Mouse (Mus musculus): ENCODE data around the gene H2-DMb2. TPM values are rescaled to one million over a fixed set of nuclear protein-coding genes. Genes with fewer than 3 reads are reported as not detected.
A peak's percentile ranks its signal among the peaks of the same experiment; 100 is the strongest.

The H2-DMb2 gene
- polyA plus RNA-seq, 1 experiment, result not detected

DNA sequence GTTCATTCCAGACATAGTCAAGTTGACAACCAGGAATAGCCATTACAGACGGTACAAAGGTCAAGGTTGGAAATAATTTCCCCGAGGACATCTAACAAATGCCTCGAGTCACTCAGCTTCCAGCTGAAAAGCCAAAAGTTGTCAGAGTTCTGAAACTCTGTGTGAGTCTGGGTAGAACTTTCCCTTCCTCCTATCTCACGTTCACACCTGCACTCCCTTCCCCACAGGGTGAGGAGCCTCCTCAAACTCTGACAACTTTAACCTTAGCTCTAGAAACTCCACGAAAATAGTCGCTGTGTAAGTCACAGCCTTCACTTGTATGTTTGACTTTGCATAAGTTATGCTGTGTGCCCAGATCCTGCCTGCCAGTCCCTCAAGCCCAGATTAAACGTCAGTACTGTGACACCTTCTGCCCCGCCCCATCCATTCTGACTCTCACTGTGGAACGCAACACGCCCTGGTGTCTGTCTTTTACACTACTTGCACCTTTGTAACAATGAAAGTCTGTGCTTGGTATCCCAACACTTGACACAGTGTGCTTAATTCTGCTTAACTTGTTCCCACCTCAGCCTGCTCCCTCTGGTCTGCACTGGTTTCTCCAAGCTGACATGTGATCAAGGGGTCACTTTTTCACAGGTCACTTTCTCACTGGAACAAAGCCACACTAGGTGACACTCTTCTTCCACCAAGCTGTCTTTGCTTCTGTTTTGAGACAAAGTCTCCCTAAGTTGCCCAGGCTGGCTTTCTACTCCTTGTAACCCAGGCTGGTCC lies 44.2 kb upstream of the H2-DMb2 start:
- Histone ChIP-seq H3K4me2 (ENCODE audit: low read depth) (no peak overlapping the region), H3K27me3 (ENCODE audit: control insufficient read depth, insufficient read depth, insufficient read length) (no peaks in the 10 kb centered on the region), H3K79me2 (ENCODE audit: control insufficient read depth, insufficient read depth) (no peaks in the 10 kb centered on the region), H3ac (ENCODE audit: control insufficient read depth, insufficient read length) (no peak overlapping the region), H3K36me3 (ENCODE audit: control insufficient read depth, insufficient read depth) (no peaks in the 10 kb centered on the region), H3K4me3 (no peak overlapping the region)
- TF ChIP-seq E2F4 (IDR thresholded peaks at IDR 0.05; ENCODE audit: insufficient read depth) (no peak), CEBPB (IDR thresholded peaks at IDR 0.05; ENCODE audit: insufficient read depth, poor library complexity, severe bottlenecking) (no peak), MYOD1 (IDR thresholded peaks at IDR 0.05; ENCODE audit: control insufficient read depth in 1 of 3, insufficient read length in 2 of 3, low read depth in 2 of 3) (no peak), MYOG (IDR thresholded peaks at IDR 0.05; ENCODE audit: control insufficient read depth in 1 of 3, insufficient read depth in 1 of 3, insufficient read length in 2 of 3, low read depth in 2 of 3) (no peak), MAX (IDR thresholded peaks at IDR 0.05; ENCODE audit: low read depth) (no peak), REST (IDR thresholded peaks at IDR 0.05; ENCODE audit: insufficient read depth, insufficient read length) (no peak), SRF (IDR thresholded peaks at IDR 0.05; ENCODE audit: control insufficient read depth, insufficient read length, low read depth) (no peak), TCF12 (IDR thresholded peaks at IDR 0.05; ENCODE audit: insufficient read depth, poor library complexity, severe bottlenecking) (no peak), TCF3 (IDR thresholded peaks at IDR 0.05; ENCODE audit: insufficient read length, low read depth) (no peak), POLR2A (IDR thresholded peaks at IDR 0.05; ENCODE audit: insufficient read length, low read depth) (no peak), USF1 (IDR thresholded peaks at IDR 0.05; ENCODE audit: low read depth) (no peak), POLR2AphosphoS2 (IDR thresholded peaks at IDR 0.05; ENCODE audit: insufficient read length, low read depth) (no peak)

DNA sequence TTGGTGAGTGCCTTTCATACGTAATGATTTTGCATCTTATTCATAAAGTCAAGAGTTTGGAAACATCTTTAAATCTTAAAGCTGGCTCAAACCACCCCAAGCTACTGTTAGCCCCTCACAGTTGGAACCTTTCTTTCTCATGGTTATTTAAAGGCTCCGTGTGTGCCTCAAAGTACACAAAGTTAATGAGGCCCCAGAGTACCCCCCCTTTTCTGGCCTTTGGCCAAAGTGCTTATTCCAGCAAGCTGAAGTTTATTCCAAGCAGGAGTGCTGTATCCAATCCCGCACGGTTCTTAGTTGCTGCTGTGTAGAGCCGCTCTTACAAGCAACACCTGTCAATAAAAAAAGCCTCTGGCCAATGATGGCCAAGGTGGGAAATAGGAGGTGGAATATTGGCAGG lies 43.6 kb upstream of the H2-DMb2 start:
- no peaks in the 10 kb centered on the region for H3K36me3 ChIP-seq (ENCODE audit: control insufficient read depth, insufficient read depth)
- H3K79me2 ChIP-seq (ENCODE audit: control insufficient read depth, insufficient read depth), result no peaks in the 10 kb centered on the region
- no peak overlapping the region for H3ac ChIP-seq (ENCODE audit: control insufficient read depth, insufficient read length)
- H3K4me2 ChIP-seq (ENCODE audit: low read depth), result no peak overlapping the region
- no peaks in the 10 kb centered on the region for H3K27me3 ChIP-seq (ENCODE audit: control insufficient read depth, insufficient read depth, insufficient read length)
- H3K4me3 ChIP-seq, result no peak overlapping the region
- TF ChIP-seq REST (IDR thresholded peaks at IDR 0.05; ENCODE audit: insufficient read depth, insufficient read length) (no peak), MAX (IDR thresholded peaks at IDR 0.05; ENCODE audit: low read depth) (no peak), TCF3 (IDR thresholded peaks at IDR 0.05; ENCODE audit: insufficient read length, low read depth) (no peak), POLR2AphosphoS2 (IDR thresholded peaks at IDR 0.05; ENCODE audit: insufficient read length, low read depth) (no peak), POLR2A (IDR thresholded peaks at IDR 0.05; ENCODE audit: insufficient read length, low read depth) (no peak), USF1 (IDR thresholded peaks at IDR 0.05; ENCODE audit: low read depth) (no peak), CEBPB (IDR thresholded peaks at IDR 0.05; ENCODE audit: insufficient read depth, poor library complexity, severe bottlenecking) (no peak), MYOG (IDR thresholded peaks at IDR 0.05; ENCODE audit: control insufficient read depth in 1 of 3, insufficient read depth in 1 of 3, insufficient read length in 2 of 3, low read depth in 2 of 3) (no peak), E2F4 (IDR thresholded peaks at IDR 0.05; ENCODE audit: insufficient read depth) (no peak), SRF (IDR thresholded peaks at IDR 0.05; ENCODE audit: control insufficient read depth, insufficient read length, low read depth) (no peak)

DNA sequence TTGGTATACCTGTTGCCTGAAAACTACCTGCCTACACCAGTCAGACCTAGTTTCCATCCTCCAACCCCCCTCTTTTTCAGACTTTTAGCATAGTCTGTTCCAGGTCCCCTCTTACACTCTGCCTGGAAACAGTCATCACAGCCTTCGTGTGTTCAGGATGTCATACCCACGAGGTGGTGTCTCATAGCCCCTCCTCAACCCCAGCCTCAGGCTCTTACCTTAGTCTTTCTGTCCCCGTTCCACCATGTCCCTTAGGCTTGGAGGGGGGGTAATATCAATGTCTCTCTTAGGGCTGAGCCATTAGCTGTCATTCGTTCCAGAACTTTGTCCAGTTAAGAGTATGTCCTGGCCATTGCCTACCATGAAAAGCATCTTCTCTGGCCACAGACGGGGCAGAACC lies 41.9 kb upstream of the H2-DMb2 start:
- no peak overlapping the region for H3ac ChIP-seq (ENCODE audit: control insufficient read depth, insufficient read length)
- no peak for TF ChIP-seq POLR2AphosphoS2 (IDR thresholded peaks at IDR 0.05; ENCODE audit: insufficient read length, low read depth)
- TF ChIP-seq MYOD1 (IDR thresholded peaks at IDR 0.05; ENCODE audit: control insufficient read depth in 1 of 3, insufficient read length in 2 of 3, low read depth in 2 of 3), result no peak
- TF ChIP-seq E2F4 (IDR thresholded peaks at IDR 0.05; ENCODE audit: insufficient read depth), result no peak
- no peak for TF ChIP-seq TCF3 (IDR thresholded peaks at IDR 0.05; ENCODE audit: insufficient read length, low read depth)
- no peak for TF ChIP-seq USF1 (IDR thresholded peaks at IDR 0.05; ENCODE audit: low read depth)
- no peak for TF ChIP-seq MAX (IDR thresholded peaks at IDR 0.05; ENCODE audit: low read depth)
- no peak for TF ChIP-seq MYOG (IDR thresholded peaks at IDR 0.05; ENCODE audit: control insufficient read depth in 1 of 3, insufficient read depth in 1 of 3, insufficient read length in 2 of 3, low read depth in 2 of 3)
- no peaks in the 10 kb centered on the region for H3K27me3 ChIP-seq (ENCODE audit: control insufficient read depth, insufficient read depth, insufficient read length)
- H3K4me2 ChIP-seq (ENCODE audit: low read depth), result no peak overlapping the region
- H3K79me2 ChIP-seq (ENCODE audit: control insufficient read depth, insufficient read depth), result no peaks in the 10 kb centered on the region
- H3K4me3 ChIP-seq, result no peak overlapping the region
- H3K36me3 ChIP-seq (ENCODE audit: control insufficient read depth, insufficient read depth), result no peaks in the 10 kb centered on the region

DNA sequence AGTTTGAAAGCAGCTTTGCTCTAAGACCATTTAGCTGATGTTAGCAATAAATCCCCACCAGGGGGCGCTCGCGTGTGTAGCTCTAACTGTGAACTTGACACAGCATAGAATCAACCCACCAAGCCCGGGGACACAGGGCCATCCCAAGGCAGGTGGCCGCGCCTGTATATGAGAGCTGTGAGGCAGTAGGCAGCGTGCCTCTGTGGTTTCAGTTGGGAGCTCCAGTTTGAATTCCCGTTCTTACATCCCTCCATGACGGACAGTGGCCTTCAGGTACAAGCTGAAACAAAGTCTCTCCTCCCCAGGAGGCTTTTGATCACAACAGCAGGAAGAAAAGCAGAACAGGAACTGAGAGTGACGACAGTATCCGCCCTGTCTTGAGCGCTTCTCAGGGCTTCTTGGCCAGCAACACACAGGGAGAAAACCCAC lies 41.5 kb upstream of the H2-DMb2 start:
- TF ChIP-seq MAX (IDR thresholded peaks at IDR 0.05; ENCODE audit: low read depth) (no peak), MYOG (IDR thresholded peaks at IDR 0.05; ENCODE audit: control insufficient read depth in 1 of 3, insufficient read depth in 1 of 3, insufficient read length in 2 of 3, low read depth in 2 of 3) (peak in 1 of 3 experiments; percentile 26), SRF (IDR thresholded peaks at IDR 0.05; ENCODE audit: control insufficient read depth, insufficient read length, low read depth) (no peak)
- H3ac ChIP-seq (ENCODE audit: control insufficient read depth, insufficient read length), result no peak overlapping the region
- no peaks in the 10 kb centered on the region for H3K36me3 ChIP-seq (ENCODE audit: control insufficient read depth, insufficient read depth)
- no peaks in the 10 kb centered on the region for H3K79me2 ChIP-seq (ENCODE audit: control insufficient read depth, insufficient read depth)
- no peaks in the 10 kb centered on the region for H3K27me3 ChIP-seq (ENCODE audit: control insufficient read depth, insufficient read depth, insufficient read length)
- H3K4me2 ChIP-seq (ENCODE audit: low read depth), result peak overlapping the region; percentile 65
- no peak overlapping the region for H3K4me3 ChIP-seq

DNA sequence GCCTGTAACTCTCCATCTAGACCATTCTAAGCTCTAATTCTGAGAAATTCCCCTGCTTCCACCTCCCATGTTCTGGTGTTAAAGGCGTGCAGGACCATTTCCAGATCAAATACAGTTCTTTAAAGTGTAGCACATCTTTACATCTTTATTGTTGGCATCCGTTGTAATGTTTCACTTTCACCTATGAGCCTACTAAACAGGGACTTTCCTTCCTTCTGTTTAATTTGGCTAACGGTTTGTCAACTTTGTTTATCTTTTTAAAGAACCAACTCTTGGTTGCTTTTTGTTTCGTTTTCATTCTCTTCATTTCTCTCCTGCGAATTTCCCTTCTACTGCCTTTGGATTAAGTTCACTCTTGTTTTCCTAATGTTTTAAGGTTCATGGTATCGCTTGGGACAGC lies 40.3 kb upstream of the H2-DMb2 start:
- Histone ChIP-seq H3K27me3 (ENCODE audit: control insufficient read depth, insufficient read depth, insufficient read length) (no peaks in the 10 kb centered on the region), H3ac (ENCODE audit: control insufficient read depth, insufficient read length) (no peak overlapping the region), H3K79me2 (ENCODE audit: control insufficient read depth, insufficient read depth) (no peaks in the 10 kb centered on the region), H3K4me2 (ENCODE audit: low read depth) (peak overlapping the region; percentile 30), H3K36me3 (ENCODE audit: control insufficient read depth, insufficient read depth) (no peaks in the 10 kb centered on the region), H3K4me3 (no peak overlapping the region)
- no peak for TF ChIP-seq SRF (IDR thresholded peaks at IDR 0.05; ENCODE audit: control insufficient read depth, insufficient read length, low read depth)
- TF ChIP-seq POLR2AphosphoS2 (IDR thresholded peaks at IDR 0.05; ENCODE audit: insufficient read length, low read depth), result no peak
- no peak for TF ChIP-seq USF1 (IDR thresholded peaks at IDR 0.05; ENCODE audit: low read depth)
- no peak for TF ChIP-seq MAX (IDR thresholded peaks at IDR 0.05; ENCODE audit: low read depth)
- no peak for TF ChIP-seq REST (IDR thresholded peaks at IDR 0.05; ENCODE audit: insufficient read depth, insufficient read length)
- no peak for TF ChIP-seq TCF3 (IDR thresholded peaks at IDR 0.05; ENCODE audit: insufficient read length, low read depth)
- no peak for TF ChIP-seq POLR2A (IDR thresholded peaks at IDR 0.05; ENCODE audit: insufficient read length, low read depth)

Data from myocyte (in vitro differentiated cells).